Mouse (Mus musculus): ENCODE data around the gene Fhod1. TPM values are rescaled to one million over a fixed set of nuclear protein-coding genes. Genes with fewer than 3 reads are reported as not detected.

Gene Fhod1
- polyA plus RNA-seq, 1 experiment from 2014 or later: 8.7 TPM

GRCm38 (mm10) chr8:105326968-105327367, 20.8 kb downstream of the Fhod1 start:
- Histone ChIP-seq H3K4me3 (ENCODE audit: low read depth, low read length) (peak overlapping the region; percentile 82), H3K4me1 (ENCODE audit: insufficient read depth, low read depth, low read length) (peaks cover 8% of the 10 kb centered on the region; the same call in 1 of the 2 replicates), H3K9ac (replicated peaks; ENCODE audit: low read depth) (peak overlapping the region; percentile 84), H3K4me2 (replicated peaks; ENCODE audit: low read depth, low read length) (peak overlapping the region; percentile 79), H3K9me3 (ENCODE audit: low read length) (no peaks in the 10 kb centered on the region), H3K36me3 (ENCODE audit: insufficient read depth, low read length) (peaks cover 35% of the 10 kb centered on the region), H3K27me3 (replicated peaks; ENCODE audit: insufficient read depth, low read length) (no peaks in the 10 kb centered on the region), H3K27ac (ENCODE audit: low read length) (peak overlapping the region; percentile 80)
- TF ChIP-seq CTCF (IDR thresholded peaks at IDR 0.05) (no peak), EP300 (IDR thresholded peaks at IDR 0.05) (no peak)
- WGBS: 21% methylated on average over 6 of the region's 6 CpGs
- ATAC-seq (no peak), DNase-seq (ENCODE audit: low spot score) (no peak)

DNA sequence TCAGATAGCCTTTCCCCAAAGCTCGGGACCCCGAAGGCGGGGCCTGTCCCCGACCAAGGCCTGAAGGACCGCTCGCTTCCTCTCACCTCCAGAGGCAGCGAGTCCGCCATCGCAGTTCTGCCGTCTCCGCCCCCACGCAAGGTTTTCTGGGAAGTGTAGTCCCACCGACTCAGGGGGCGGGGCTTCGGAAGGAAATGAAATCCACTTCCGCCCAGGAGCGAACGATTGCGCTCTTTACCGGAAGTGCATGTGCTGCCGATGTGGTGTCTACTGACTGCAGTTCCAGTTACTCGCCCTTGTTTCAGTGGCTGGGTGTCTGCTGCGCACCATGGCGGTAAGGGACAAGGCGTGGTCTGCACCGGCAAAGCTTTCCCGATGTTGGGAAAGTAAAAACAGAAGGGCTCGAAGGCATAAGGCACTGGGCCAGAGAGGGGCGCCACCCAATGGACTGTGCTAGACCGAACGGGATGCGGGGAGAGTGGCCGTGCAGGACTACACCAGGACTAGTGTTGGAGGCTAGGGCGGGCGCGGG, 21.5 kb downstream of the Fhod1 start, which contains the start of the genes Lrrc29 and Tmem208:
Gene Lrrc29 (minus strand): TSS at position 138 of the 532 bp plus-strand sequence.
Gene Tmem208 (plus strand): TSS at position 214 of the 532 bp plus-strand sequence.
- WGBS: under 1% methylated on average over 36 of the region's 36 CpGs
- DNase-seq (ENCODE audit: low spot score) (peak; percentile 99), ATAC-seq (peak; percentile 92)
- peak; percentile 81 for TF ChIP-seq CTCF (IDR thresholded peaks at IDR 0.05)
- no peak for TF ChIP-seq EP300 (IDR thresholded peaks at IDR 0.05)
- H3K9me3 ChIP-seq (ENCODE audit: low read length): no peaks in the 10 kb centered on the region
- peak within 1 kb of the TSS; percentile 80 for H3K27ac ChIP-seq (ENCODE audit: low read length)
- peaks cover 27% of the 10 kb centered on the region for H3K36me3 ChIP-seq (ENCODE audit: insufficient read depth, low read length)
- H3K9ac ChIP-seq (replicated peaks; ENCODE audit: low read depth): peak within 1 kb of the TSS; percentile 84
- H3K4me1 ChIP-seq (ENCODE audit: insufficient read depth, low read depth, low read length): peaks cover 8% of the 10 kb centered on the region; the same call in 1 of the 2 replicates
- H3K27me3 ChIP-seq (replicated peaks; ENCODE audit: insufficient read depth, low read length): no peaks in the 10 kb centered on the region
- H3K4me2 ChIP-seq (replicated peaks; ENCODE audit: low read depth, low read length): peak within 1 kb of the TSS; percentile 79
- peak within 1 kb of the TSS; percentile 82 for H3K4me3 ChIP-seq (ENCODE audit: low read depth, low read length)

- no peaks in the 10 kb centered on the region for H3K9me3 ChIP-seq (ENCODE audit: low read length)
- H3K4me3 ChIP-seq (ENCODE audit: low read depth, low read length): peak overlapping the region; percentile 82
- DNase-seq (ENCODE audit: low spot score): no peak
- peak overlapping the region; percentile 84 for H3K9ac ChIP-seq (replicated peaks; ENCODE audit: low read depth)
- H3K27ac ChIP-seq (ENCODE audit: low read length): peak overlapping the region; percentile 80
- no peaks in the 10 kb centered on the region for H3K27me3 ChIP-seq (replicated peaks; ENCODE audit: insufficient read depth, low read length)
- H3K4me2 ChIP-seq (replicated peaks; ENCODE audit: low read depth, low read length): peak overlapping the region; percentile 79
- H3K36me3 ChIP-seq (ENCODE audit: insufficient read depth, low read length): peaks cover 24% of the 10 kb centered on the region
- H3K4me1 ChIP-seq (ENCODE audit: insufficient read depth, low read depth, low read length): peaks cover 8% of the 10 kb centered on the region; the same call in 1 of the 2 replicates
- ATAC-seq: peak; percentile 19
- under 1% methylated on average over 12 of the region's 12 CpGs for WGBS
- TF ChIP-seq EP300 (IDR thresholded peaks at IDR 0.05) (no peak), CTCF (IDR thresholded peaks at IDR 0.05) (no peak)
These were observed 22.1 kb downstream of the Fhod1 start for GRCm38 (mm10) chr8:105325641-105326093.

DNA sequence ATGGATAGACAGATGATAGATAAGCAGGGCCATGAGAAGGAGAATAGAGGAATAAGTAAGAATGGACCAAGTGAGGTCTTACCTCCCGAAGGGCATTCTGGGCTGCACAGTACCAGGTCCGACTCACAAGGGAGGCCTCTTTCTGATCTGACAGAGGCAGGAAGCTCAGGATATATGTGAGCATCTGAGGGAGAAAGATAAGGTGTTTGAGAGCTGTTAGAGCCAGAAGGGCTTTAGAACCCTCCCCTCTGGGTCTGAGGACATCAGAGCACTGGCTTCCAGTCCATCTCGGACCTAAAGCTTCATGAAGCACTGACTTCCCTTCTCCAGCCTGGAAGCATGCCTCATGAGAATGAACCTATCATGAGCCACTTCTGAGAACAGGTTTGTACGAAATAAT, 24.6 kb downstream of the Fhod1 start:
- ATAC-seq: no peak
- H3K9ac ChIP-seq (replicated peaks; ENCODE audit: low read depth): no peak overlapping the region
- H3K27me3 ChIP-seq (replicated peaks; ENCODE audit: insufficient read depth, low read length): no peaks in the 10 kb centered on the region
- peaks cover 8% of the 10 kb centered on the region; the same call in 1 of the 2 replicates for H3K4me1 ChIP-seq (ENCODE audit: insufficient read depth, low read depth, low read length)
- no peak for TF ChIP-seq CTCF (IDR thresholded peaks at IDR 0.05)
- no peak for TF ChIP-seq EP300 (IDR thresholded peaks at IDR 0.05)
- no peak overlapping the region for H3K4me2 ChIP-seq (replicated peaks; ENCODE audit: low read depth, low read length)
- DNase-seq (ENCODE audit: low spot score): no peak
- no peak overlapping the region for H3K27ac ChIP-seq (ENCODE audit: low read length)
- no peaks in the 10 kb centered on the region for H3K9me3 ChIP-seq (ENCODE audit: low read length)
- WGBS: 85% methylated on average over 4 of the region's 4 CpGs
- no peaks in the 10 kb centered on the region for H3K36me3 ChIP-seq (ENCODE audit: insufficient read depth, low read length)
- no peak overlapping the region for H3K4me3 ChIP-seq (ENCODE audit: low read depth, low read length)

- TF ChIP-seq CTCF (IDR thresholded peaks at IDR 0.05): no peak
- TF ChIP-seq EP300 (IDR thresholded peaks at IDR 0.05): no peak
- DNase-seq (ENCODE audit: low spot score): peak; percentile 85
- Histone ChIP-seq H3K27me3 (replicated peaks; ENCODE audit: insufficient read depth, low read length) (no peaks in the 10 kb centered on the region), H3K9ac (replicated peaks; ENCODE audit: low read depth) (no peak overlapping the region), H3K36me3 (ENCODE audit: insufficient read depth, low read length) (no peaks in the 10 kb centered on the region; the same call in 1 of the 2 replicates), H3K4me1 (ENCODE audit: insufficient read depth, low read depth, low read length) (no peaks in the 10 kb centered on the region; the same call in 1 of the 2 replicates), H3K4me3 (ENCODE audit: low read depth, low read length) (no peak overlapping the region), H3K27ac (ENCODE audit: low read length) (peak overlapping the region; percentile 78), H3K4me2 (replicated peaks; ENCODE audit: low read depth, low read length) (no peak overlapping the region), H3K9me3 (ENCODE audit: low read length) (no peaks in the 10 kb centered on the region)
- 57% methylated on average over 11 of the region's 11 CpGs for WGBS
- ATAC-seq: peak; percentile 77
These were observed 29.0 kb downstream of the Fhod1 start for GRCm38 (mm10) chr8:105318662-105319190.

DNA sequence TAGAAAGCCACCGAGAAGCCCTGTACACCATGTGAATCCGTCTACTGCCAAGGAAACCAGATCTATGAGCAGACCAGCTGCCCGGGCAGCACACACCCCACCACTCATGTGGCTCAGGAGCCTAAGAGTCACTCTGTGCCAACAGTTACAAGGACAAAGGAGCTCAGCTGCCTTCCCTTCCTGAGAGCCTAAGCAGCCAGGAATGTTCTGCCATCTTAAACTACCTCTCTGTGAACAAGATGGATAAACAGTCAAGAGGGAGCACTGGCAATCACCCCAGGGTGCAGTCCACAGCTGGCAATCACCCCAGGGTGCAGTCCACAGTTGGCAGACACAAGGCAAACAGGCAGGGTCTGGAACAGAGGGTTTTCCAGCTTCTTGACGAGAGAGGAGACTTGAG, 29.8 kb downstream of the Fhod1 start:
- no peak for TF ChIP-seq CTCF (IDR thresholded peaks at IDR 0.05)
- TF ChIP-seq EP300 (IDR thresholded peaks at IDR 0.05): peak; percentile 17; the same call in 1 of the 2 replicates
- Histone ChIP-seq H3K27me3 (replicated peaks; ENCODE audit: insufficient read depth, low read length) (no peaks in the 10 kb centered on the region), H3K27ac (ENCODE audit: low read length) (peak overlapping the region; percentile 78), H3K36me3 (ENCODE audit: insufficient read depth, low read length) (peaks cover 5% of the 10 kb centered on the region; the same call in 1 of the 2 replicates), H3K9ac (replicated peaks; ENCODE audit: low read depth) (no peak overlapping the region), H3K9me3 (ENCODE audit: low read length) (no peaks in the 10 kb centered on the region), H3K4me1 (ENCODE audit: insufficient read depth, low read depth, low read length) (no peaks in the 10 kb centered on the region; the same call in 1 of the 2 replicates), H3K4me3 (ENCODE audit: low read depth, low read length) (no peak overlapping the region), H3K4me2 (replicated peaks; ENCODE audit: low read depth, low read length) (no peak overlapping the region)
- 47% methylated on average over 4 of the region's 4 CpGs for WGBS
- DNase-seq (ENCODE audit: low spot score) (peak; percentile 91), ATAC-seq (peak; percentile 89)
